Mouse (Mus musculus): Measurements from ENCODE around the gene Rapsn.
A peak's percentile ranks its signal among the peaks of the same experiment; 100 is the strongest.

DNA sequence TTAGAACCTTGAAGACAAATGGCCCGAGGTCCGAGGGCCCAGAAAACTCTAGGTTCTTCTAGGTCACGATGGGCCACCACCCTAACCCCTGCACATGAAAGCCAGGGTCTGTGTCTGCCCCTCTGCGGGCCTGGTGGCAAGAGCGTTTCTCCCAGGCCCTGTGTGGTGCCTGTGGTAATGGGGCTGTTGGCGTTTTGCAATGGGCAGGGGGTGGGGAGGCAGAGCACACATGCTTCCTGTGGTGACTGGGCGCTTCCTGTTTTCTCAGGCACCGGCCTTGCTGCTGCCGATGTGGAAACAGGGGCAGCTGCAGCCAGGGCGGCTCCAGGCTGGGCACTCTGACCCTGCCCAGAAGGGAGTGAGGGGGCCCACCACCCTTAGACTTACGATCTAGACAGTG lies 47.4 kb downstream of the Rapsn start:
- TF ChIP-seq CTCF (conservative IDR thresholded peaks at IDR 0.05 in 1 of 2, IDR thresholded peaks at IDR 0.05 in 1 of 2; ENCODE audit: low read depth in 2 of 2, low read length in 2 of 2) = no peak
- TF ChIP-seq POLR2A (IDR thresholded peaks at IDR 0.05; ENCODE audit: low read depth, low read length) = peak; percentile 83

Data from CH12.LX (cell line).